Mouse (Mus musculus): ENCODE results near the gene Il24.

GRCm38 (mm10) chr1:130855723-130856122 is 31.5 kb downstream of the Il24 start:
- TF ChIP-seq CTCF (conservative IDR thresholded peaks at IDR 0.05; ENCODE audit: low read length): no peak
- no peak for TF ChIP-seq POU5F1 (IDR thresholded peaks at IDR 0.05; ENCODE audit: borderline replicate concordance, low read length)
- TF ChIP-seq NANOG (IDR thresholded peaks at IDR 0.05; ENCODE audit: borderline replicate concordance, low read length): no peak

Measured in E14TG2a.4 (cell line).